Mouse (Mus musculus) urinary bladder, postnatal 14 days (tissue): ENCODE data around the gene Rars.
"Not testable (repeated sequence)": the region's sequence is repeated elsewhere in the genome, so short reads cannot be mapped to it uniquely, and the experiment has no call there.

Experiments
- DNase-seq: peaks from one replicate; pipeline ENCODE4 v3.0.0; 2021; ENCODE audit warnings: low spot score

The Rars gene

GRCm38 (mm10) chr11:35834022-35834760 is at the start of gene Rars:
Gene Rars, minus strand, starts transcription at chr11:35834506.
- peak; percentile 93 for DNase-seq

- DNase-seq = no peak
Observed at GRCm38 (mm10) chr11:35882777-35883176, 48.5 kb upstream of the Rars start.

DNA sequence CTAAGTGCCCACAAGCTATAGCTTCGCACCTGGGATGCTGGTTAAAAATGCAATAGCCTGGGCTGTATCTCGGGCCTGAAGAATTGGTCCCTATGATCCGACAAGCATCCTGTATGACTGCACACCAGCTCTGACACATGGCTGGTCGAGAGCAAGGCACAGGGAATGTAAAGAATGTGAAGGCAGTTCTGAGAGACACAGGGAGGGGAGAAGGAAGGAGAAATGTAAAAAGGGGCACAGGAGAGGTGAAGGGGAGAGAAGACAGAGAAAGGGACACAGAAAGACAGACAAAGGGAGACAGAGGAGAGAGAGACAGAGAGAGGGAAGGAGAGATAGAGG is 44.2 kb upstream of the Rars start:
- DNase-seq = no peak

- DNase-seq = no peak
Observed at GRCm38 (mm10) chr11:35877651-35878558, 43.6 kb upstream of the Rars start.

DNA sequence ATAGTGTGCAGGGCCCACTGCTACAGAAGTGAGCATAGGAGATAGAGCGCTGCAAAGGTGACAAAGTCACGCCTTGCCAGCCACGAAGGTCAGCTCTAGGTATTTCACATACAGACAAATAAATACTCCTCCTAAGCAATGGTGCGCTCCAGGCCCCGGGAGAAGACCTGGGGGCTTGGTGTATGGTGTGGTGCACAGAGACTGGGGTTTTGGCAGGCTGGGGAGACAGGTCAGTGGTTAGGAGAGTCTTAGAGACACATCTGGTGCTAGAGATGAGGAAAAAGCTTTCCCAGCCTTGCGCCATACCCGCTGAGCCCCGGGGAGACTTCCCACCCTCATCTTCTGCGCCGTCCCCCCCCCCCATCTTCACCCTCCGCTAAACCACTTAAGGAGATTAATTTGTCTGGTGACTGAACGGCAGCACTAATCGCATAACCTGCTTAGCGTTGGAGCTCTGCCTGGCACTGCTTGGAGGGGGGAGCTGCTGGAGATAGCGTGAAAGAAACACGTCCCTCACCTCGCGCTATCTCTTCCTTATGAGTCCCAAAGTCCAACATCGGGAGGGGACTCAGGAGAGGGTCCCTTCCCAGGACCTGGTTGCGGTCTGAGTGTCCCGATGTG is 39.4 kb upstream of the Rars start:
- no peak for DNase-seq

GRCm38 (mm10) chr11:35870961-35871360 is 36.7 kb upstream of the Rars start:
- no peak for DNase-seq

DNA sequence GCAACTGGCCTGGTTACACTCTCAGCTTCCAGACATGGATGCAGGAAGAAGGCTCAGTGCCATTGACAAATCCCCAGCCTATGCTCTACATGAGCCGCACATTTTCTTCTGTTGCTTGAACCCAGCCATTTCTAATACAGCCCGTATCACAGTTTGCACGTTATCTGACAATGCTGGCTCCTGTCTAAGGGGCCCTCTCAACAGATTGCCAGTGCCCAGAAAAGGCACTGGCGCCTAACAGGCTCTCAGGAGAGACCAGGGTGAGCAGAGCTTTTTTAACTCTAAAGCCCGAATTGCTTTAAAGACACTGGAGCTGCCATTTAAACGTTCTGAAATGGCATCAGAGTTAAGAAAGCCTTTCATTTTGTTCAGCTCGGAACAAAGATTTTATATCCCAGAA is 31.8 kb upstream of the Rars start:
- DNase-seq = no peak

DNA sequence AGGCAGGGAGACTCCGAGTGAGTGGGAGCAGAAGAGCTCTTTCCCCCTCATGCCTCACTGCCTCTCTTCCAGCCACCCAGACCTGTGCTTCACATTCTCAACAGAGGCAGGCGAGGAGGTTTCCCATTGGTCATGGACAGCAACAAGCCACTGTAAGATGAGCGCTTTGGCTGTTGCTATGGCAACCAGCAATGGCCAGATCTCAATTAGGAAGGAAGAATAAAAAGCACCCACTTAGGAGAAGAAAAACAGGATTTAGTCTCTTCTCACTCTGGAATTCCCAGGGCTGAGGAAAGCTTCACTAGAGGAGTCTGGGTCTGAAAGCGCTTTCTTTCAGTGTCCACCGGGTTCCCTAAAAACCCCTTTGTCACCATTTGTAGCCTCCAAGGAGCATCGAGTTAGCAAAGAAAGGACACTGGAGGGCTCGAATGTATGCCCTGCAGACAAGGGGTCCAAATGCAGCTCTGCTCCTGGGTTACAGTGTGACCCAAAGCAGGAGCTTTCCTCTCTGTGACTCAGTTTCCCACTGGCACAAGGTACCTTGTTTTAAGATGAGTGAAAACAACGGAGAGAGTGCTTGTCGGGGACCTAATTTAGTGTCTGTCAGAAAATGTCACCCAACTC is 30.8 kb upstream of the Rars start:
- DNase-seq = no peak

DNA sequence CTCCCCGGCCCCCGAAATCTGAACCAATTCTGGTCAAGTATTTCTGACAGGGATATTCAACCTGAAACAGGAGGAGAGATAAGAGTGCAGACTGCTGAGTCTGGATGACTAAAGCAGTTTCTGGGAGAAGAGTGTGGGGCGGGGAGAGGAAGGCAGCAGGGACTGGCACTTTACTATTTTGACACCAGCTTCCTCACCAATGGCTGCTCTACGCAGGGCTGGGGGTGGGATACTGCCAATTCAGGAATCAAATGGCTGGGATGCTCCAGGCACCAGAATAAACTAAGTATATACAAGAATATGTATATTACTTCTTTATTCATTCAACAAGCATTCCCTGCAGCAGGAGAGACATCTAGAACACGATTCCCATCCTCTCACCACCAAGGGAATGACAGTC is 29.3 kb upstream of the Rars start:
- no peak for DNase-seq

GRCm38 (mm10) chr11:35857395-35858067 is 23.2 kb upstream of the Rars start:
- no peak for DNase-seq

- DNase-seq = no peak
Observed at GRCm38 (mm10) chr11:35856359-35857040, 22.2 kb upstream of the Rars start.

GRCm38 (mm10) chr11:35855567-35855966 is 21.3 kb upstream of the Rars start:
- no peak for DNase-seq

- DNase-seq = no peak
Observed at GRCm38 (mm10) chr11:35854941-35855340, 20.6 kb upstream of the Rars start.

GRCm38 (mm10) chr11:35853651-35854050 is 19.3 kb upstream of the Rars start:
- DNase-seq = no peak

GRCm38 (mm10) chr11:35852731-35853130 is 18.4 kb upstream of the Rars start:
- DNase-seq = peak; percentile 22

DNA sequence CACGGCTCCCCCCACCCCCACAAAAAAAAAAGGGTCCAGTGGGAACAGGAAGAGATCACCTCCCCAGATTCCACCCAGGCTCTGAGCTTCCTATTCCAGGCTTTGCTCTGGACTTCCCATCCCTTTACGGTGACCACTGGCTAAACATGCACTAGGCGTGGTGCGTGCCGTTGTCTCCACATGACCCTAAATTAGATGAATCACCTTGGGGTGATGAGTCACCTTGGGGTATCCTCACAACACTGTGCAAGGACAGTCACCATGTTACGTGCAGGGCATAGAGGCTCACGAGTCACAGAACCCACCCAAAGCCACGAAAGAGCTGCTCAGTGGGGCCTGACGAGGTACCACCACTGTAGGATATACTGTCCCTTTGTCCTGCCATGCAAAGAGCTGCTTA is 10.0 kb upstream of the Rars start:
- no peak for DNase-seq

GRCm38 (mm10) chr11:35842560-35842959 is 8.3 kb upstream of the Rars start:
- not testable (repeated sequence) for DNase-seq

GRCm38 (mm10) chr11:35841738-35842325 is 7.5 kb upstream of the Rars start:
- DNase-seq = no peak

- not testable (repeated sequence) for DNase-seq
Observed at GRCm38 (mm10) chr11:35840806-35841205, 6.5 kb upstream of the Rars start.

DNA sequence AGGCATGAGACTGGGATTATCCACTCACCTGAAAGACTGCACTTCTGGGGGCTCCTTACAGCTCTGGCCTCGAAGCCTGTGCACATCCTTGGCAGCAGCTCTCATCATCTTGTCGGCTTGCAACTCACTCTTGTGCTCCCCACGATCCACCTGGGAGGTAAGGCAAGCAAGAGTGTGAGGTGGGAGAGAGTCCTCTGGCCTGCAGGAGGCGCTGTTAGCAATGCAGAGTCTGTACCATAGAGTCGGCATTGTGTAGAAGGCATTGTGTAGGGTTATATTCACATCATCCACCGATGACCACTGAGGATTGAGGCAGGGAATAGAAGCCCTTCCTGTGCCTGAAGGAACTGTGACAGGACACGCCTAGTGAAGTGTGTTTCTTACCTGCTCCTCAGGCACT is 6.0 kb upstream of the Rars start:
- DNase-seq = no peak
